Mouse (Mus musculus) induced T-regulatory cell, adult 2 months (primary cell): ENCODE measurements at regions not wholly inside any gene's neighbourhood (a gene's known extent, or its start where the extent isn't known, plus 50 kb on each side); places are given as distances from the start of the nearest gene placed in this dataset.

Experiments used
- DNase-seq: peaks from one replicate; pipeline ENCODE4 v3.0.0-alpha.2; 2012; ENCODE audit warnings: low read depth

- DNase-seq = no peak
Observed at GRCm38 (mm10) chr2:131734740-131735378, 124.7 kb downstream of the Erv3 start.

DNA sequence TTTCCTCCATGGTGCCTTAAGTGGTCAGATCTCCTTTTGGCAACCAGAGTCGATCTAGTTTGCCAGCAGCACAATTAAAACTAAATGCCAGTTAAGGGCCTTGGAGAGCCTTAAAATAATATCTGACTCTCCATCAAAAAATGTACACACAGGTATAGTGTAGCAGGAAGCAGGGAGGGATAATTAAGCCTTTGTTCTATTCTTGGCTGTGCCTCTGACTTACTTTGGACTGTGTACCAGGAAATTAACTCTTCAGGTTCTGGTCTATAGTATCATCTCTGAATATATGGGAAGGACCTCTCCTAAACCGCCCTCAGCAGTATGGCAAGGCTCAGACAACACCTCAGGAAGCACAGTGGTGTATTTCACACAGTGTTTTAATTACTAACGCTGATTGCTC is 133.0 kb downstream of the Erv3 start:
- DNase-seq = no peak

DNA sequence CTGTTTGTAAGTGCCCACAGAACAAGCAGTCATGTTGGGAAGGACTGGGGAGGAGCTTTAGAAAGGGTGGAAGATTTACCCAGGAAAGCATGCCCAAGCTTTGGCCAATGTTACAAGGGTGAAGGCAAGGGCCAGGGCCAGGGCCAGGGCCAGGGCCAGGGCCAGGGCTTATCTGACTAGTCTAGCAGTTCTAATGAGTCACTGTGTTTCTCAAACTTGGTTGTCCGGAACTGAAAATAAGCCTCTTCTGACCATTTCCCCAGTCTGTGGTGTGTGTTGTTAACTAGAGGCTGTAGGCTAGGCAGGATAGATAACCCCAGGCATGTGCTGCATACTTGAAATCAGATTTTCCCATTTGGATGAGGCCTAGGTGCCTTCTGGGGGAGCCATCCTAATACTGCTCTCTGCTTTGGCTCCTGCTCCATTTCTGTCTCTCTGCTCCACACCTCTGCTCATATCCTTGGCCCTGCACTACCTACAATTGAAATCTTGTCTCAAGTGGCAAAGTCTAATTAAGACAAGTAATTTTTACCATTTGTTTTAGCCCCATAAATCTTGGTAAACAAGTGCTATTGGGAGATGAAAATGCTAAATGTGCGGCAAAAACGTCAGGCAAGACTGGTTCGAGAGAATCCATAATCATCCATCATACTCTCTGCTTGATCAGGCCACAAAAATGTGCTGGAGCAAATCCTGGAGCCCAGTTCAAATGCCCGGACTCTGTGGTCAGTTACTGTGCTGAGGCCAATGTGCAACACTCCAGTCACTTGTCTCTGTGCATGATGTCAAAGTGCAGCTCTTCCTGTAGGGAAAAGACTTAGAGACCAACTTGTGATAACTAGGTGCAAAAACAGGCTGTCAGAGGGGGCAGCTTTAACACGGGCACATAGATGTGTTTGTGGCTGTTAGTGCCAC is 137.7 kb downstream of the Erv3 start:
- DNase-seq = no peak

DNA sequence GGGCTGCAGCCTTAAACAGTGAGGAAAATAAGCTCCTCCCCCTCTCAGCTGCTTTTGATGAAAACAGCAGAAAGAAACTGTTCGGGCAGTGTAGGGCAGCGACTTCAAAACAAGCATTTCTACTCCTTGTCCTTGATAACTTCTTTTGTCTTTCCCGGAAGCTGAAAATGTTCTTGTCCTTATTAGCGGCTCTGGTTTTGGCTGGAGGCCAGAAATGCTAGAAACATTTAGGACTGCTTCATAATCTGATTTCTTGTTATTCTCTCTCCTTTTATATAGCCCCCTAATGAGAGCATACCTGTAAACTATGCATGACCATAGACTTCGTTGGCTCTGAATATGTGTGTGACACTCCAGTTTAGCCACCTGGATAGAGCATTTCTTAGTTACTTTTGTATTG is 142.0 kb downstream of the Erv3 start:
- no peak for DNase-seq

DNA sequence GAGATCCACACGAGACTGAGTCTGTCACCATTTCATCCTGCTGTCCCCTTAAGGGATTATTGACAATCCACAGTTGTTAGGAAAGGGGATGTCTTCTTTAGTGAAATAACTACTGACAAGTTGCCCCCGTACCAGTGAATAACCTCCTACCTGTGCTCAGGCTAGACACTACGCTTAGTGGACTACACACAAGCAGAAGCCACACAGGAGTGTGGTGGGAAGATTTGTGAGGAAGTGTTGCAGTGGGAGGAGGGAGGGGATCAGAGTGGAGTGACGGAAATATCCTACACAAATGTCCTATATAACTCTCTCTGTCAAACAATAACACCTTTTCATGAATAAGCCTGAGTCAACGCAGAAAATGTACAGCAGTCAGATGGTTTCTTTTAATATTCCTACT is 142.7 kb downstream of the Erv3 start:
- no peak for DNase-seq

DNA sequence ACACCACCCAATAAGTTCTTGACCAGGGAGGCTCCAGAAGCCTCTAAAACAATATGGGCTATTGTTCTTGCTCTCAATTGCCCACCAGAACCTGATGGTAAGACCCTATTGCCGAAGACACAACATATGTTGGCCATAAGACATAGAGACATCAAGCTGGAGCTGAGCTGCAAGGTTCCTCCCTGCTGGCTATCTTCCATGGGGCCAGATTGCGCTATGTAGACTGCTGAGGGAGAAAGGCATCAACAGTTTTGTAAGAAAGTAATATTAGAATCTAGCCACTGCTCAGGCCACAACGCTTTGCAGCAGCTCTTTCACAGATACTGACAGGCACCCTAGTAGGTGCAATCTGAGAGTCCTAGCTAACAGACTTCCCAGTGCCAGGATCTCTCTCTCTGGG is 144.2 kb downstream of the Erv3 start:
- no peak for DNase-seq

GRCm38 (mm10) chr2:131711886-131712285 is 147.7 kb downstream of the Erv3 start:
- no peak for DNase-seq

GRCm38 (mm10) chr2:131706565-131706964 is 144.5 kb upstream of the Adra1d start:
- DNase-seq = no peak

GRCm38 (mm10) chr2:131704406-131704805 is 142.3 kb upstream of the Adra1d start:
- DNase-seq = no peak

GRCm38 (mm10) chr2:131702146-131702545 is 140.1 kb upstream of the Adra1d start:
- DNase-seq = no peak

- no peak for DNase-seq
Observed at GRCm38 (mm10) chr2:131699798-131700197, 137.7 kb upstream of the Adra1d start.

- no peak for DNase-seq
Observed at GRCm38 (mm10) chr2:131698008-131698965, 136.2 kb upstream of the Adra1d start.

DNA sequence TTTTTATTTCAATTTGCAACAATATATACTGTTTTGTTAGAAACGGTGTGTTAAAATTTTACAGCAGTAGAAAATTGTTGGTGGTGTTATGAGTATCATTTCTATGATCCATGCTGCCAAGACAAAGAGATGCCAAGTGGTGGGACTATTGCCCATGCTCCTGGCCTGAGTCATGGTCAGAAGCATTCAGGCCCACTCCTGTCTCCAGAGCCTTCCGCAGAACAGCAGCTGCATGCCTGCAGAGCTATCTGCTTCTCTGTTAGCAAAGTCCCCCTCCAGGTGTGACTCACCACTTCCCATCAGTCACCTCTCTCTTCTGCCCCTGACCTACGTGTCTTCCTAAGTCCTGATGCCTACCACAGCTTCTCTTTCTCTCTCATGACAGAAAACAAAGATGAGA is 134.2 kb upstream of the Adra1d start:
- DNase-seq = no peak

- DNase-seq = no peak
Observed at GRCm38 (mm10) chr2:131689996-131690395, 127.9 kb upstream of the Adra1d start.

- no peak for DNase-seq
Observed at GRCm38 (mm10) chr2:131688282-131688681, 126.2 kb upstream of the Adra1d start.

DNA sequence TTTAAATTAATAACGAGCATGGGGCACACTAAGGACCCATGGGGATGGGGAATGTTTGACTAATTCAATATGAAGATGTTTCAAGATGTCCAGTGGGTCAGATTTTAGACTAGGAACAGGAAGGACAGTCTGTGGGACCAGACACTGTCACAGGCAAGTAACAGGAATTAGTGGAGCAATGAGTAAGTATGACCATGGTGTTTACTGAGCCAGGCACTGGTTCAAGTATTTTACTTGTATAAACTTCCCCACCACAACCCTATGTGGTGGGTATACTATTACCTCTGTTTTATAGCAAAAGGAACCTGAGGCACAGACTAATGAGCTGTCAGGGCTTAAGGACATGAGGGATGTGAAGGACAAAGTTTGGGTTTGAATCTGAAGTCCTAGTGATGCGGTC is 125.4 kb upstream of the Adra1d start:
- DNase-seq = no peak

DNA sequence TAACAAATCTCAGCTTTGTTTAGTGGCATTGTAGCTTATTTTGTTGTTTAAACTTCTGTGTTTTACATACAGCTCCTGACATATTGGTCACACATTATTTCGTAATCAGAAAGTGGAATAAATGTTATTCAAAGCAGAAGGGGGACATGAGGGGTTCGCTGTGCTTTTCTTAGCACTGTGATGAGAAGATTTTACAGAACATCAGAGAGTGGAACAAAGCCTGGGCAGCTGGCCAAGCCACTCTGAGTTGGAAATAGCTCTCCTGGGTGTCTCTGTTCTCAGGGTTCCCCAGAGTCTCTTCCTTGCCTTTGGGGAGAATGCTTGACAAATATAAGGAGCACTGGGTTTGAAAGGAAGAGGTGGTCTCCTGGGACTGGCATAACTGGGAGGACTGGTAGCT is 124.7 kb upstream of the Adra1d start:
- no peak for DNase-seq

DNA sequence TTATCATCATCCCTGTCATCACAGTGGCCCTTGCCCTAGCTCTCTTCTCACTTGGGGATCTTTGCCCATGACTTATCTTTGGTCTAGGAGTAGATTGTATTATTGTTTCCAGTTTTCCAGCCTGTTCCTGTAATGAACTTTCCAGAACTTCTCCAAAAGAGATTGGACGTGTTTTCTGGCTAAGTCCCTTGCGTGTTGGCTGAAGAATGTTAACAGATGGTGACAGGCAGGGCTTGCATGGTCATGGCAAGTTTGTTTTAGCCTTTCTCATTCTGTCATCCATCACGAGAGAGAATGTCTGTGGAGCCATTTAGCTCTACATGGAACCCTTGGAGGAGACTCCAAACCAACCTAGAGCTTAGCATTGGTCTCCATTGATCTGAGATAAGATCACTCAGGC is 123.2 kb upstream of the Adra1d start:
- DNase-seq = no peak

DNA sequence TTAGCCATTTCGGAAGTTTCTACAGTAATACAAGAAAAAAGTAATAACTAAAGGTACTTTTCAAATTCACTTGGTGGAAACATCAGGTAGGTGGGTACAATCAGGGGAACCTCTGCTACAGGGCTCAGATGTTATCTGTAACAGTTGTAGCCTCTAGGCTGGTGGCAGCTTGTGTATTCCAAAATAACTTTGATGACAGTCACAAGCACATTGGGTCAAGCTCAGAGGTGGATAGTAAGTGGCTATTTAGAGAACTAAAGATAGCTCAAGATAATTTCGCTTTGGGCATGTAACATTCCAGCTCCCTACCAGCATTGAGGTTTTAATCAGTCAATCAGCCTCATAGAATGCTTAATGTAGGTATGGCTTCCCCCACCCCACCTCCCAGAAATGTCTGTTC is 121.7 kb upstream of the Adra1d start:
- no peak for DNase-seq

DNA sequence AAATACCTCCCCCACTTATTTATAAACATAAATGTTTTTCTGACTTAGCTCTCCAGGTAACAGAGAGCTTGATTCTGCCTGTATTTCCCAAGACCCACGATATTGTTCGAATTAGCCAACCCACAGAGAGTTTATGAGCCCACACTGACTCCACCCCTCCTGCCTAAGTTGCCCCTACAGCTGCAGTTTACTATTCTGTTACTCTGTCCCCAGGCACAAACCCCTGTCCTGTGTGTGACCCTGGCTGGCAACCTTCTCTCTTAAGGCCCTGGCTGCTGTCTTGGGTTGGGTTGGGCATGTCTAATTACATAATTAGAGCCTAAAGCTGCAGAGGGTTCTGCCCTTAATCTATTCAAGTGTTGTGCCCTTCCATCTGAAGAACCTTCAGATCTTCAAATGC is 116.4 kb upstream of the Adra1d start:
- DNase-seq = no peak

- no peak for DNase-seq
Observed at GRCm38 (mm10) chr2:131676736-131677135, 114.7 kb upstream of the Adra1d start.

- DNase-seq = no peak
Observed at GRCm38 (mm10) chr2:131674872-131675271, 112.8 kb upstream of the Adra1d start.
